Mouse (Mus musculus) stomach, embryonic 15.5 days (tissue): ENCODE data around the gene Zfp462. TPM values are rescaled to one million over a fixed set of nuclear protein-coding genes. Genes with fewer than 3 reads are reported as not detected.

Experiments used
- ATAC-seq: fragments of 200-750 bp; cut with Nextera tagmentation; 2 replicates; pipeline ENCODE4 v1.8.0; 2017; ENCODE audit warnings: low read depth, moderate number of reproducible peaks, moderate TSS enrichment; ENCODE audit not compliant: insufficient read depth, low FRiP score
- H3K27ac ChIP-seq: fragments of 300-500 bp; sonication (generic); 2 replicates; pipeline ENCODE4 v1.5.1; 2015; ENCODE audit warnings: mild to moderate bottlenecking, inconsistent platforms
- H3K27me3 ChIP-seq: fragments of 300-500 bp; sonication (generic); replicated peaks from 2 replicates; pipeline ENCODE4 v1.6.1; 2015; ENCODE audit warnings: inconsistent platforms
- H3K36me3 ChIP-seq: fragments of 300-500 bp; sonication (generic); 2 replicates; pipeline ENCODE4 v1.6.1; 2015; ENCODE audit warnings: inconsistent platforms
- H3K4me1 ChIP-seq: fragments of 300-500 bp; sonication (generic); 2 replicates; pipeline ENCODE4 v1.6.1; 2015; ENCODE audit warnings: inconsistent platforms
- H3K4me2 ChIP-seq: fragments of 300-500 bp; sonication (generic); 2 replicates; pipeline ENCODE4 v1.6.1; 2015; ENCODE audit warnings: mild to moderate bottlenecking, inconsistent platforms
- H3K4me3 ChIP-seq: fragments of 300-500 bp; sonication (generic); replicated peaks from 2 replicates; pipeline ENCODE4 v1.5.1; 2015; ENCODE audit warnings: inconsistent platforms
- H3K9ac ChIP-seq: fragments of 300-500 bp; sonication (generic); 2 replicates; pipeline ENCODE4 v1.6.1; 2015; ENCODE audit warnings: inconsistent platforms
- H3K9me3 ChIP-seq: fragments of 300-500 bp; sonication (generic); 2 replicates; pipeline ENCODE4 v1.6.1; 2016; ENCODE audit warnings: inconsistent platforms
- WGBS: fragments of 180-500 bp; shearing (Covaris S2); methylation state at CpG from one replicate; pipeline ENCODE4 v1.1.7; 2015; 5-methylcytosine and 5-hydroxymethylcytosine counted together
- polyA plus RNA-seq: library from polyadenylated mRNA; unstranded; fragments of >200 nt; fragmentation: Nextera tagmentation; extraction: Ambion mirVana; gene quantifications from 2 replicates; pipeline ENCODE4 v1.2.1, GENCODE M21; 2015

Zfp462 gene
- polyA plus RNA-seq, 1 experiment from 2014 or later: 3.1 TPM

GRCm38 (mm10) chr4:55032317-55032930, 87.6 kb downstream of the Zfp462 start:
- no peak overlapping the region for H3K27ac ChIP-seq
- WGBS: 30% methylated on average over 8 of the region's 8 CpGs
- ATAC-seq: no peak

GRCm38 (mm10) chr4:55033452-55033851, 88.6 kb downstream of the Zfp462 start:
- Histone ChIP-seq H3K4me3 (no peak overlapping the region), H3K9me3 (no peaks in the 10 kb centered on the region), H3K9ac (no peak overlapping the region), H3K27ac (no peak overlapping the region), H3K4me1 (0 out of 2 replicates have a peak, but pooled peaks cover 4% of the 10 kb centered on the region), H3K27me3 (no peaks in the 10 kb centered on the region), H3K4me2 (no peak overlapping the region), H3K36me3 (no peaks in the 10 kb centered on the region)
- ATAC-seq: no peak
- WGBS: 86% methylated on average over 6 of the region's 6 CpGs

More at GRCm38 (mm10) chr4:55032317-55032930, 87.6 kb downstream of the Zfp462 start:
- Histone ChIP-seq H3K9me3 (no peaks in the 10 kb centered on the region), H3K4me1 (0 out of 2 replicates have a peak, but pooled peaks cover 4% of the 10 kb centered on the region), H3K27me3 (no peaks in the 10 kb centered on the region), H3K4me2 (no peak overlapping the region), H3K4me3 (no peak overlapping the region), H3K9ac (no peak overlapping the region), H3K36me3 (no peaks in the 10 kb centered on the region)

GRCm38 (mm10) chr4:55038139-55038538, 93.3 kb downstream of the Zfp462 start:
- no peak for ATAC-seq
- Histone ChIP-seq H3K36me3 (no peaks in the 10 kb centered on the region), H3K9me3 (no peaks in the 10 kb centered on the region), H3K4me3 (no peak overlapping the region), H3K4me2 (no peak overlapping the region), H3K4me1 (no peaks in the 10 kb centered on the region), H3K9ac (no peak overlapping the region), H3K27me3 (no peaks in the 10 kb centered on the region), H3K27ac (no peak overlapping the region)
- 87% methylated on average over 6 of the region's 6 CpGs for WGBS

- no peak overlapping the region for H3K4me2 ChIP-seq
- no peak overlapping the region for H3K9ac ChIP-seq
- no peak for ATAC-seq
- no peaks in the 10 kb centered on the region for H3K9me3 ChIP-seq
- H3K36me3 ChIP-seq: no peaks in the 10 kb centered on the region
- H3K4me3 ChIP-seq: no peak overlapping the region
- 80% methylated on average over 8 of the region's 8 CpGs for WGBS
- H3K27me3 ChIP-seq: no peaks in the 10 kb centered on the region
- no peaks in the 10 kb centered on the region for H3K4me1 ChIP-seq
- no peak overlapping the region for H3K27ac ChIP-seq
Observed at GRCm38 (mm10) chr4:55040258-55040964, 95.6 kb downstream of the Zfp462 start.

- H3K4me1 ChIP-seq: no peaks in the 10 kb centered on the region
- no peak overlapping the region for H3K4me2 ChIP-seq
- H3K27me3 ChIP-seq: no peaks in the 10 kb centered on the region
- H3K36me3 ChIP-seq: no peaks in the 10 kb centered on the region
- ATAC-seq: no peak
- no peak overlapping the region for H3K9ac ChIP-seq
- WGBS: 85% methylated on average over 6 of the region's 6 CpGs
- H3K9me3 ChIP-seq: no peaks in the 10 kb centered on the region
- no peak overlapping the region for H3K27ac ChIP-seq
- H3K4me3 ChIP-seq: no peak overlapping the region
Observed at GRCm38 (mm10) chr4:55041106-55041730, 96.4 kb downstream of the Zfp462 start.

GRCm38 (mm10) chr4:55042573-55042972, 97.7 kb downstream of the Zfp462 start:
- Histone ChIP-seq H3K4me1 (no peaks in the 10 kb centered on the region), H3K36me3 (no peaks in the 10 kb centered on the region), H3K9me3 (no peaks in the 10 kb centered on the region), H3K27ac (no peak overlapping the region), H3K27me3 (no peaks in the 10 kb centered on the region), H3K9ac (no peak overlapping the region), H3K4me2 (no peak overlapping the region), H3K4me3 (no peak overlapping the region)
- no peak; the same call in 1 of the 2 replicates for ATAC-seq
- WGBS: 64% methylated on average over 4 of the region's 4 CpGs

GRCm38 (mm10) chr4:55047266-55047665, 102.4 kb downstream of the Zfp462 start:
- ATAC-seq: no peak
- no peak overlapping the region for H3K4me3 ChIP-seq

GRCm38 (mm10) chr4:55049938-55050610, 105.2 kb downstream of the Zfp462 start:
- H3K27ac ChIP-seq: no peak overlapping the region
- H3K4me2 ChIP-seq: no peak overlapping the region
- no peaks in the 10 kb centered on the region for H3K9me3 ChIP-seq
- H3K27me3 ChIP-seq: no peaks in the 10 kb centered on the region
- no peaks in the 10 kb centered on the region for H3K4me1 ChIP-seq
- peaks cover 12% of the 10 kb centered on the region; the same call in 1 of the 2 replicates for H3K36me3 ChIP-seq
- H3K4me3 ChIP-seq: no peak overlapping the region
- no peak for ATAC-seq
- 72% methylated on average over 16 of the region's 16 CpGs for WGBS
- H3K9ac ChIP-seq: no peak overlapping the region

More at GRCm38 (mm10) chr4:55047266-55047665, 102.4 kb downstream of the Zfp462 start:
- H3K9ac ChIP-seq: no peak overlapping the region
- no peak overlapping the region for H3K4me2 ChIP-seq
- H3K27ac ChIP-seq: no peak overlapping the region
- H3K4me1 ChIP-seq: no peaks in the 10 kb centered on the region
- H3K9me3 ChIP-seq: no peaks in the 10 kb centered on the region
- H3K36me3 ChIP-seq: no peaks in the 10 kb centered on the region
- H3K27me3 ChIP-seq: no peaks in the 10 kb centered on the region
- WGBS: 55% methylated on average over 7 of the region's 7 CpGs

GRCm38 (mm10) chr4:55051345-55051744, 106.5 kb downstream of the Zfp462 start:
- WGBS: 91% methylated on average over 4 of the region's 4 CpGs
- Histone ChIP-seq H3K9me3 (no peaks in the 10 kb centered on the region), H3K4me3 (no peak overlapping the region), H3K27me3 (no peaks in the 10 kb centered on the region), H3K4me1 (no peaks in the 10 kb centered on the region), H3K27ac (no peak overlapping the region), H3K9ac (no peak overlapping the region), H3K36me3 (peaks cover 12% of the 10 kb centered on the region; the same call in 1 of the 2 replicates), H3K4me2 (no peak overlapping the region)
- no peak for ATAC-seq

- H3K27me3 ChIP-seq: no peaks in the 10 kb centered on the region
- H3K9me3 ChIP-seq: no peaks in the 10 kb centered on the region
- no peak for ATAC-seq
- H3K27ac ChIP-seq: no peak overlapping the region
- peaks cover 12% of the 10 kb centered on the region; the same call in 1 of the 2 replicates for H3K36me3 ChIP-seq
- no peak overlapping the region for H3K9ac ChIP-seq
- WGBS: 92% methylated on average over 10 of the region's 10 CpGs
- H3K4me2 ChIP-seq: no peak overlapping the region
- H3K4me3 ChIP-seq: no peak overlapping the region
- H3K4me1 ChIP-seq: no peaks in the 10 kb centered on the region
Observed at GRCm38 (mm10) chr4:55052686-55053085, 107.8 kb downstream of the Zfp462 start.

- H3K4me3 ChIP-seq: no peak overlapping the region
- H3K36me3 ChIP-seq: peaks cover 15% of the 10 kb centered on the region; the same call in 1 of the 2 replicates
- ATAC-seq: no peak
Observed at GRCm38 (mm10) chr4:55057666-55058455, 113.0 kb downstream of the Zfp462 start.

More at GRCm38 (mm10) chr4:55057666-55058455, 113.0 kb downstream of the Zfp462 start:
- Histone ChIP-seq H3K9me3 (no peaks in the 10 kb centered on the region), H3K4me2 (no peak overlapping the region), H3K27me3 (no peaks in the 10 kb centered on the region), H3K9ac (no peak overlapping the region), H3K4me1 (no peaks in the 10 kb centered on the region), H3K27ac (peak overlapping the region; percentile 58; the same call in 1 of the 2 replicates)
- 65% methylated on average over 10 of the region's 10 CpGs for WGBS
